Mouse (Mus musculus) frontal cortex, postnatal 14 days (tissue): ENCODE data around the gene Hsf2.

Source experiments
- DNase-seq, 2 experiments: peaks; one replicate each; pipeline ENCODE4 v3.0.0; 2022; ENCODE audit warnings: low spot score in 2 of 2

Gene Hsf2

DNA sequence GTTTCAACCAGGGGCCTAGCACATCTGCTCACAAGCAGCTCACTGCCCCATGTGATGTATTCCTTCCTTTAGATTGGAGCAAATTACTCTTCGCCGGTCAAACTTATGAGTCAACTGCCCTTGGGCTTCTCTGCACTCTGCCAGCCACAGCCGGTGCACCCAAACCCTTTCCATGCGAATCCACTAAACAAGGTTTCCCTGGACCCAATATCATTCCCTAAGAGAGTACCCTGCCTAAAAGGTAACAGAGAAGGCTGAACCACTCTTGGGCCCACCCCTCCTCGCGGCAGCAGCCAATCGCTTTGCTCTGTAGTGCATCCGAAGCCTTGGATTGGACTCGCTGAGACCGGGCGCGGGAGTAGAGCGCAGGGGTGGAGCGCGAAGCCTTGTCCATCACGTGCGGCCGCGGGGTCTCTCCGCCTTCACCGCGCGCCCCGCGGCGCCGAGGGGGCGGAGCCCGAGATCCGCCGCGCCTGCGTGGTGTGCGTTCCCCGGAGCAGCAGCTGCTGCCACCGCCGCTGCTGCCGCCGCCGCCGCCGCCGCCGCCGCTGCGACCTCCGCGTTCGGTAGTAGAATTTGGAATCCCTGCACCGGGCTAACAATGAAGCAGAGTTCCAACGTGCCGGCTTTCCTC is at the start of gene Hsf2:
Gene Hsf2 (plus strand): TSS at position 478 of the 634 bp plus-strand sequence.
- DNase-seq: peak; percentile 96

DNA sequence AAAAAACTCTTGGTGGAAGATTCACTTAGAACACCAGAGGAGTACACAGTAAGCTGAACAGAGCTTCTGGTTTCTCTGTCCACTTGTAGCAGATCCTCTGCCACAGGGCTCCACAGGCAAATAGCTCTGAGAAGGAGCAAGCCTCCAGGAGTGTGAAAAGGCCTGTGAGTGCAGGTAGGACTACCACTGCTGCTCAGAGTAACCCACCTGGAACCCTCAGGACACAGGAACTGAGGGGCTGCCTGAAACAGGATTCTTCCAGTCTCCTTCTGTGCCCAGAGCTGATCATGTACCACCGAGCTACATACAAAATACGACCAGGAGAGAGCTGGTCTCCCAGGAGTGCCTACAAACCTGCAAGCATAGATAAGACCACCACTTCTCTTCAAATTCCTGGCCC is 48.3 kb upstream of the Hsf2 start:
- DNase-seq: no peak

DNA sequence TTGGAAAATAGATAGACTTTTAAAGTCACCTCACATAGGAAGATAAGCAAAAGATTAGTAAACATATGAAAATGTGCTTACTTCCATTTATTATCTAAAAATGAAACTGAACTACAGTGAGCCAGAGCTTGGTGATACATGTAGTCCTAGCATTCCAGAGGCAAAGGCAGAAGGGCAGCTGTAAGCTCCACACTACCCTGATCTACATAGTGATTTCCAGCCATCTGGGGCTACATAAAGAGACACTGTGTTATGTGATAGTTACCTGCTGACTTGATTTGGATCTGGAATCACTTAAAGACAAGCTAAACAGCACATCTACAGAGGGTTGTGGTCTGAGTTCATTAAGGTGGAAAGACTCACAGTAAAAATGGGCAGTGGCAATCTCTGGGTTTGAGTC is 45.1 kb upstream of the Hsf2 start:
- DNase-seq: no peak

DNA sequence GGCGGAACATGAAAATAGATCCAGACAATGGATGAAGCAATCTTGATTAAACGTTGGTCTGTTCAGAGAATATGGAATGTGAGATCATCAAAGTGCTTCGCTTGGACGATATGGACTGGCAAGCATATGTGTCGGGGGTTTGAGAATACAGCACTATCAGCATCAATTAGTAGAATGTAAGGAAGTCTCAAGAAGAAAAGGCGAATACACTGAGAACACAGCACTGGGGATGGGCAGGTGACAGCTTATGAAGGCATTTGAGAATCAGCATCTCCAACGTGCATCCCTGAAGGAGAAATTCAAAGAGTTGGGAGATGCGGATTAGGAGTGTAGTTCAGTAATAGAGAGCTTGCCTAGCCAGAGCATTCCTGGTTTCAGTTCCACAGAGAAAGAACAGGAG is 41.8 kb upstream of the Hsf2 start:
- DNase-seq: no peak

DNA sequence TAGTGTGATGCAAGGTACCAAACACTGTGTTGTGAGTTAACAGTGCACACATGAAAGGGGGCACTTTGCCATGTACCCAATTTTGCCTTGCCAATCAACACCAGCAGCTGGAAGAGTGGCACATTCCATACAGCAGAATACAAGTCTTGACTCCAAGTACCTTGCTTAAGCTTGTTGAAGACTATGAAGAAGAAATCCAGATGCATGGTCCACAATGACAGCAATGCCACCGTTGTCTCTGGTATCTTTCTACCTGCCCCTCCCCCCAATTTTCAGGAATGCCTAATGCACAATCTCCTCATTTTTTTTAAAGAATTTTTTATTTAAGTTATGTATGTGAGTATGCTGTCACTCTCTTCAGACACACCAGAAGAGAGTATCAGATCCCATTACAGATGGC is 40.5 kb upstream of the Hsf2 start:
- no peak for DNase-seq

DNA sequence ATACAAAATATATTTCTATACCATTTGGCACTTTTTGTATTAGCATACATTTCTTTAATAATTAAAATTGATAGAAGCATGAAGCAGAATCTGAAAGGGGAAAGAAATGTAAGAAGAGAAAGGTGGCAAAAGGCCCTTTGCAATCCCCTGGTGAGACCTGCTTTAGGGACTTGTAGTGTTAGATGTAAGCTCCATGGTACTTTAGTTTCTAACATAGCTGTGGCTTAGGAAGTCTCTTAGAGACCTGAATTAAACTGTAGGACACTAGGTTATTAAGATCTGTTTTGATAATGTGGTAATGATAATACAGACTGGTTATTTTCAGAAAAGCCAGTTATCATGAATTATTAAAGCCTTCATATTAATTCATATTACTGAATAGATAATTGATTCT is 38.5 kb upstream of the Hsf2 start:
- no peak for DNase-seq

DNA sequence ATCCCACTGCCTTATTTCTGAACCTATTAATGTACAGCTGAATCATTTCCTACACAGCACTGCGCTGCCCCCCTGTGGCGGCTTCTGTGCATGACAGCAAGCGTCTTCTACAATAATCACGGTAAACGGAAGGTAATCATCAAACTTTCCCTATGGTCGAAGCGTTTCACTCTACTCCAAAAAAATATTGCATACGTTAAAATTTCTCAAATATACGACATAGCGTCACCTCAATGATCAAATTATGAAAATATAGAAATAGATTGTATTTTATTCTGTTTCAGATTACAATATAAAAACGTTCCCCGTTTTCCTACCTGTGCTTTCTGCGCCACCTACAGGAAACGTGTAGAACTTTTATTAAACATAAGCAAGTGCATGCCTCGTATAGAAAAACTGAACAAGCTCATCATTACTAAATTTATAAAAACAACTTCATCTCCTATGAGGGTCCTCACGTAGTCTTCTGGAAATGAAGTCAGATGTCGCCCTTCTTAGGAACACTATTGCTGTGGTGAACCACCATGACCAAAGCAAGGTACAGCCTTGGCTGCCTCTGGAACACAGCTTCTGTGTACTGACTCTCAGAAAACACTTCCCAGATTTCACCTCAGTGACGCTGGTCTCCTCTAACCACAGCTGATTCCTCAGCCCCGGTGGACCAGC is 38.0 kb upstream of the Hsf2 start:
- DNase-seq: peak; percentile 43 to 85

DNA sequence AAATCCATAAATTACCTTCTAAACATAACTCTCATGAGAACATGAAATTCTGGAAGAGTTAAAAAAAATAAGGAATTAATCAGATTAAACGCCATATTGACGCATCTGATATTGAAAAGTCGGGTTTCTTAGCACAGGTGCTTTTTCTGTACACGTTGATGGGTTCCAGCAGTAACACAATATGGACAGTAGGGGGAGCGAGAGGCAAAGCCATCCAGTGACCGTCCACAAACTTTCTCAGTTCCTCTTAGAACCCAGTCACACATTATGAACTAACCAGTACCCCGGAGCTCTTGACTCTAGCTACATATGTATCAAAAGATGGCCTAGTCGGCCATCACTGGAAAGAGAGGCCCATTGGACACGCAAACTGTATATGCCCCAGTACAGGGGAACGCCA is 22.9 kb upstream of the Hsf2 start:
- peak in 1 of 2 experiments; percentile 29 for DNase-seq

DNA sequence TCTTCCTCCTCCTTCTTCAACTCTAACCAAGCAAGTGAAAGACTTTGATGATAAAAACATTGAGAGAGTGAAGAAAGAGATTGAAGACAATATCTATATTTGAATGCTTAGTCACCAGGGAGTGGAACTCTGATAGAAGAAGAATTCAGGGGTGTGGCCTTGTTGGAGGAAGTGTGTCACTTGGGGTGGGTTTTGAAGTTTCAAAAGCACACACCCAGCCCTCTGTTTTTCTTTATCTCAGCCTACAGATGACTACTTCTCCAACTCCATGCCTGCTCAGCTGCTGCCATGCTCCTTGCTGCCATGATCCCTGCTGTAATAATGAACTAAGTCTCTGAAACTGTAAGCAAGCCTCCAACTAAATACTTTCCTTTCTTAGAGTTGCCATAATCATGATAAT is 20.4 kb upstream of the Hsf2 start:
- no peak for DNase-seq

DNA sequence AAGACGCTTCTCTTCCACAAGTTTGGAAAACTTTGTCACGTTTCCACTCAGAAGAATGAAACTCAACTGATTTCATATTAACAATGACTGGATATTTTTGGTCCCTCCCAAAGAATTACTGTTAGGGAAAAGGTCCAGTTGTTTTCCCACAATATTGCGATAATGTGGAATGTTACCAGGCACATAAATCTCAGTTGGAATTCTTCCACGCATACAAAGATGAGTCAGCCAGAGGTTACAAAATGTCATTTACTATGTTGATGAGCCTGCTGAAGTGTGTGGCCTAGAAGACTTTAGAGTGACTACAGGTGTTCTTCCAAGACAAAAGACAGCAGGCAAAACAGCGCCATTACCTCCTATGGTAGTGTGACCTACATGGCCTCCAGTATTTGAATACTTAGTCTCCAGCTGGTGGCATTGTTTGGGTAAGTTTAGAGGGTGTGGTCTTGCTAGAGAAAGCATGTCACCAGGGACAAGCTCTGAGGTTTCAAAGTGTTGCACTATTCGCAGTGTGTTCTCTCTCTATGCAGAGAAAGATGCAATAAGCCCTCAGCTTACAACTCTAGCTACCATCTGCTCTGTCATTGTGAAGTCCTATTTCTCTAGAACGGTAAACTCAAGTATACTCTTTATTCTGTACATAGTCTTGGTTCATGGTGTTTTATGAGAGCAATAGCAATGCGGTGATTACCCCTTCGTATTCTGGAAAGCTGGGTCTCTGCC is 8.9 kb upstream of the Hsf2 start:
- no peak for DNase-seq

DNA sequence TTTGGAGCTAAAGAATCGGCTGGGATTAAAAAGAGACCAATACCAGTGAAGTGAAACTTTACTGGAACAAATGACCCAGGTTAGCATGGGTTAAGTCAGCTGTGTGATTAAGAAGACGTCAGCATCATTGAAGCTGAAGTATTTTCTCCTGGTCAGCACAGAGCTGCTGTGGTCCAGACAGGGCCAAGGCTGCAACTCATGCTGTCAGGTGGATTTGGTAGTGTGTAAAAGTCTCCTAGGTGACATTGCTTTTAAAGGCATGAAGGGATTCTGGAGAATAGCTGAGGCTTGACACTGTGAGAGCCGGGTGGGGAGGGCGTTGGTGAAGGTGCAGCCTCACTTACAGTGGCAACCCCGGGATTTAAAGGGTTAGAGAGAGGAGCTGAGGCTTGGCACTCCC is 4.5 kb upstream of the Hsf2 start:
- no peak for DNase-seq

DNA sequence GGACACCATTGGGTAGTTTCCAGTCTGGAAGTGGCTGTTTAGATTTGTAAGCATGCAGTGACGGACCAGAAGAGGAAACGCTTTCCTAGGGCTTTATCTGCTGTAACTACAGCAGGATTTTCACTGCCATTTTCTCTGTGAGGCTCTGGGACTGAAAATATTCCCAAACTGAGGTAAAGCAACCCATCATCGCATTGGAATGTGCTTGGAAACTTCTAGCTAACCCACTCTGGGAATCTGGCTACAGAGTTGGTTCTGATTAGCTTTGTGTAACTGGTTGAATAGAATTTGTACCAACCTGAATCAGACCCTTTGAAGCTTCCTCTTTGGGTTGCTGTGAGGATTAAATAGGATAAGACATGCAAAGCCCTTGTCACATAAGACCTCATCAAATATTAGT is 1.4 kb upstream of the Hsf2 start:
- DNase-seq: no peak

DNA sequence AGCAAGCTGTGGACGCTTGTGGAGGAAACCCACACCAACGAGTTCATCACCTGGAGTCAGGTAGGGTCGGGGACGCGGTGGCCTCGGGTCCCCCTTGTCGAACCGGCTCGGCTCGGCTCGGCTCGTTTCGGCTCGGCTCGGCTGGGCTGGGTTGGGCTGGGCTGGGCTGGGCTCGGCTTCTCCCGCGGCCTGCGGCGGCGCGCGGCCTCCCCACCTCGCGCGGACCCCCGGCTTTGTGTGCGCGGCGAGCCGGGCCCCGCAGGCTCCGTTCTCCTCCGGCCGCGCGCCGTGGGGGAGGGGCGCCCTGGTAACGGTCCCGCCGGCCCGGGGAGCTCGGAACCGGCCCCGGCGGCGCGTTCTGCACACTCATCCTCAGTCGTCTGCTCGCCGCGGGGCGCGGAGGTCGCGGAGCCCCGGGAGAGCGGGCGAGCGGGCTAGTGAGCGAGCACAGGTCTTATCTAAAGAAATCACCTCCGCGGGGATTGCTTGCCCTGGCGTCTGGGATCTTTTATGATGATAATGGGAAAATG is 422 bp downstream of the Hsf2 start:
- DNase-seq: no peak

DNA sequence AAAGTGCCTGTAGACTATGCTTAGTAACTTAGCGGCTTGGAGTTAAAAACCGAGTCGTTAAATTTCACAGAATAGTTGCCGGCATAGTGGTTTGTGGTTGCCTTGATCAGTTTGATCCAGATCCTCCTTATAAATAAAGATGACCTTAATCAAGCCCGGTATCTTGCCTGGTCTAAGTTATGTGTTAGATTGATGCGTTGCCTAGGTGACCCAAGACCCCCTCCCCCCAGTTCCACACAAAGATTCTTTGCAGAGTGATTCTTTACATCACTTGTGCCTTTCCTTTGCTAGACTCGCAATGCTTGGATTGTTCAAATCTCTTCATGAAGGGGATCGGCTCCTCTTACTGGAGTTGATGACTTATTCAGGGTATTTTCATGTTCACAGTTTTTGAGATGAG is 1.0 kb downstream of the Hsf2 start:
- DNase-seq: no peak

DNA sequence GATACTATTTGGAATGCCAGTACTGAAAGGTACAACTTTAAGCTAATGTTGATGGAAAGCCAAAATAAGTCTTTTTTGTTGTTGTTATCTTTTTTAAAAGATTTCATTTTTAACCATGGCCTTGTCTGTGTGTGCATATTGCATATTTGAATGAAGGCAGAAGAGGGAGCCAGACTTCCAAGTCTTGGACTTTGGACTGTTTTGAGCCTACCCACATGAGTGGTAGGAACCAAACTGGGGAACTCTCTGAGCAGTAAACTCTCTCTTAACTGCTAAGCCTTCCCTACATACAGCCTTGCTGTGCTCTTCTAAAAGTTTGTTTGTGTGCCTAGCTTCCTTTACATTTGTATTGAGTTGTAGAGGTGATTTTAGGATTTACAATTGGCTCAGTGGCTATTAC is 2.4 kb downstream of the Hsf2 start:
- DNase-seq: no peak

DNA sequence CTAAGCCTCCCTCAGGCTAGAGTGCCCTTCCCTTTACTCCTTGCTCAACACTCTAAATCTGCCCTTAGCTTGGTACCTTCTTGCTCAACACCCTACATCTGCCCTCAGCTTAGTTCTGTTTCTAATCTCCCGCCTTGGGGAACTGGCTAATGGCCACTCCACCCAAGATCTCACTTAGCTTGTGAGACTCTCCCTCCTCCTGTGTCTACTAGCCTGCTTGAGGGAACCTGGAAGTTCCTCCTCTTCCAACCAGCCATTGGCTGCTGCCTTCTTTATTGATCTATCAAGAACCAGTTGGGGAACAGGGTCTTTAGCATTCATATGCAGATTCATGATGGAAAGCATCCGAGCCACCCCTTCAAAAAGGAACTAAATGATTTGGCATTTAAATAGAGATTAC is 5.9 kb downstream of the Hsf2 start:
- DNase-seq: no peak

DNA sequence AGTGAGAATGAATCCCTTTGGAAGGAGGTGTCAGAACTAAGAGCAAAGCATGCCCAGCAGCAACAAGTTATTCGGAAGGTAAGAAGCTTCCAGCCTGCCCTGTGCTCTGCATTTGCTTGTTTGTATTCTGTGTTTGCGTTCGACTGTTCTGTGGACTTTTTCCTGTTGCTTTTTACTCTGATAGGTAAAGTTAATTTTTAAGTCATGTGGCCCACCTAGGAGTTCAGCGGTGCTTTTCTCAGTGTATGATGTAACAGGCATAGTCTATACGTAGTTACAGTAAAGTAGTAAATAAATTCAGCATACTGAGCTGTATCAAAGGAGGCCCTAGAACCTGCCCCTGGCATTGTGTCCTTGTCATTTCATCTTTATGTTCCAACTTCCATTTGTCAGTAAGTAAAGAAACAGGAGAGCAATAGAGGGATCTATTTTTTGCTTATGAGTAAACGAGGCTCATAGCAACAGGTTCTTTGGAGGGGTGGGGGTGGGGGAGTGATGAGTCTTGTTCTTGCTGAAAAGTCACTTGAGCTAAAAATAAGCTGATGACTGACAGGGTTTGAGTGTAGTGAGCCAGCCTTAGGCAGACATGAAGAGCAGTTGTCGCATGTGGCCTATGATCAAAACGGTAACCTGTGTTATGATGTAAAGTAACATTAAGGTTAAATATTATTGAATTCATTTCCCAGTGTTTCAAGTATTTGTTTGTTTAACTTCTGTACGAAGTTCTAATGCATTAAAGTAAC is 13.4 kb downstream of the Hsf2 start:
- DNase-seq: no peak

DNA sequence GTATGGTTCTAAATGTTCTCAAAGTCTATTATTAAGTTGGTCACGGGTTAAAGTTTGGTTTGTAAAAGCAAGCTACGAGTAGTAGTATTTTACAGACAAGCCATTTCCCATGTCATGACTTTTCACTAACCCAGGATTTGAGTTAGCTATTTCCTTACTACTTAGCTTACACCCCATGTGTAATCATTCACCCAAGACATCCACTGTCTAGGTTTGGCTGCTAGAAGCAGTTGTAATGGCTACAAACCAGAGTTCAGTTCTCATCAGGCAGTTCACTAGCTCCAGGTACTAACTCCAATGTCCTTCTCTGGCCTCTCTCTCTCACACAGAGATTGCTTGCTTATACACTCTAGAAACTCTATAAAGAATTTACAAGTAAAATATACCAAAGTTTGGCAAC is 28.4 kb downstream of the Hsf2 start:
- no peak for DNase-seq

DNA sequence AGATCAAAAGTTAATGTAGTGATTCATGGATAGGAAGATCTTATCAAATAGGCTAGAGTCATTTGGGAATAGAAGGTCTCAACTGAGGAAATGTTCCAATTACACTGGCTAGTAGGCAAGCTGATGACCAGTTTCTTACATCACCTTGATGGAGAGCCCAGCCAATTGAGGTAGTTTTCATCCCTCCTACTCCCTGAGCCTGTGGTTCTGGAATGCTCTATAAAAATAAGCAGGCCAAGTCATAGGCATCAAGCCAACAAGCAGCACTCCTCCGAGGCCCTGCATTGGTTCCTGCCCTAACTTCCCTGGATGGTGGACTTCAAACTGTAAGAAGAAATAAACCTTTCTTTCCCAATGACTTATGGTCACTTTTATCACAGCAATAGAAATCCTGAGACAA is 29.1 kb downstream of the Hsf2 start:
- DNase-seq: no peak

DNA sequence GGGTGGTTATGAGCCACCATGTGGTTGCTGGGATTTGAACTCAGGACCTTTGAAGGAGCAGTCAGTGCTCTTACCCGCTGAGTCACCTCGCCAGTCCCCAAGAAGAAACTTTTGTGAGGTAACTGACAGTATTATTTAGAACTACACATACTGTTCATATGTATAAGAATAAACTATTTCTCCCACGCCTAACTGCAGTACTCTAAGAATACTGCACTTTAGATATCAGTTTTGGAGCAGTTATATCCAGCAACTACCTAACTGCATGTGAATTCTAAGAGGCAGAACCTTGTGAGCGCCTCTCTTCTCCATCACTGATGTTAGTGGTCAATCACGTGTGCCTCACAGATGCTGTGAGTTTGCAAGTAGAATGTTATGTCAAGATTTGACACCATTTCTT is 40.3 kb downstream of the Hsf2 start:
- no peak for DNase-seq

DNA sequence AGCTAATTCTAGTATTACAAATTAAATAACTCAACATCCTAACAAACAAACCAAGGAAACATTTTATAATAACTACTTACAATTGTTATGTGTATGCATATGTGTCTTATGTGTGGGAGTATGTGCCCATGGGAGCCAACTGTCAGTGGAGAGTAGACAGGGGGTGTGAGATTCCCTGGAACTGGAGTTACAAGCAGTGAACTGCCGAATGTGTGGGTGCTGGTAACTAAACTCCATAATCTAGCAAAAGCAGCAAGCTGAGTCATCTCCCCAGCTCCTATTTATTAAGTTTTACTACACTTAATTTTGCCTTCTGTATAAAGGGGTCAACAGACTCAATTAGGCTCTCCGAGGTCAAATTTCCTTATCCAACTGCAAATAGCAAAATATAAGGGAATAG is 44.9 kb downstream of the Hsf2 start:
- no peak for DNase-seq

DNA sequence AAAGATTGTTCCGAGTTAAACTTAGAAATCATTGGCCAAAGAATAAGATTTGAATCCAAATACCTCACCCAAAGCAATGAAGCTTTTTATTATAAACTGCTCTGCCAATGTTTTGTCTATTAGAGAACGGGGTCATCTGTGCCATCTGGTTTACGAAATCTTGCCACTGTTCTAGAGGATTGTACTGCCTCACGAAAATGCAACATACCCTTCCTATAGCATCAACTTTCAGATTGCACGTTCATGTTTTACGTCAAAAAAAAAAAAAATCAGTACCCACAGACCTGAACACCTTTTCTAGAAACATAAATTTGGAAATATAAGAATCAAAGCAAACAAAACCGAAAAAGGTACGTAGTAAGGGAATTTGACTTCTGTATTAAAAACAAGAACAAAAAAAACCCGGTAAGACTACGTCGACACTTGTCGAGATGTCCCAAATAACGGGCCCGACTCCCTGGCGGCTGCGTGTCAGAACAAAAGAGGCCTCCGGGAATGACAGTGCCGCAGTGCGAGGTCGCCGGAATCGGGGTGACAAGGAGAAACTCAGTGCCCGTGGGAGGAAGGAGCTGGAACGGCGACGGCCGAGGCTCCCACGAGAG is 45.5 kb downstream of the Hsf2 start:
- DNase-seq: no peak
